42 mouse cellular contexts compared by ENCODE assay signal in the genomic region with DNA sequence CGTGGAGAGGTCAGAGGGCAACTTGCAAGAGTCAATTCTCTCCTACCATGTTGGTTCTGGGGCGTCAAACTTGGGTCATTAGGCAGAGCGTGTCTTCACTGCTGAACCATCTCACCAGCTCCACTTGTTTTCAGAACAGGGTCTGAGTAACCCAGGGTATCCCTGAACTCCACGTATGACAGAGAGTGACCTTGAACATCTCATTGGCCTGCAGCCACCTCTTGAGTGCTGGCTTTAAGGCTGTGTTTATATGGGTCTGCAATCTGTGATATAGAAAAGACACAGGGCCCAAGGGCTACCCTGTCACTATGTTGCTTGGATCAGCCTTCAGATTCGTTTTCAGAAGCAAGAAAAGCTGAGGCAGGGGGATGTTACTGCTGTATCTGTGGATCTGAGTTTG. TPM values are rescaled to one million over a fixed set of nuclear protein-coding genes. Genes with fewer than 3 reads are reported as not detected.
"Had no signal": no experiment of that assay in that cellular context is flagged by ENCODE, and none has a peak within 500 bp of the region (broad histone marks: within the 10 kb centered on the region; RNA-seq: fewer than 3 reads in every experiment).

No protein-coding gene starts in this region.

- H3K9me3 ChIP-seq: heart, embryonic 12.5 days; hindbrain, embryonic 13.5 days; hindbrain, embryonic 15.5 days; kidney, embryonic 15.5 days; limb, embryonic 13.5 days; limb, embryonic 15.5 days; liver, embryonic 12.5 days had no signal

- H3K27me3 ChIP-seq: heart, embryonic 12.5 days; hindbrain, embryonic 15.5 days had no signal

- H3K4me3 ChIP-seq: heart, embryonic 12.5 days; hindbrain, embryonic 13.5 days; hindbrain, embryonic 15.5 days; kidney, embryonic 15.5 days; limb, embryonic 13.5 days; limb, embryonic 15.5 days; liver, embryonic 12.5 days had no signal

- DNase-seq: gastrocnemius, postnatal 14 days; gastrocnemius, postnatal 36 days; heart, adult 18-20 months; heart, postnatal 10 days; heart, postnatal 36 days; kidney, adult 11 months; kidney, adult 2 months; kidney, adult 9 months; kidney, postnatal 14 days; kidney, postnatal 36 days; layer of hippocampus, adult 9-11 months; layer of hippocampus, postnatal 36 days; left cerebral cortex, postnatal 4 days had no signal

- H3K36me3 ChIP-seq: heart, embryonic 12.5 days; hindbrain, embryonic 13.5 days; hindbrain, embryonic 15.5 days; kidney, embryonic 15.5 days; limb, embryonic 13.5 days; limb, embryonic 15.5 days; liver, embryonic 12.5 days had no signal

- H3K9ac ChIP-seq: heart, embryonic 12.5 days; hindbrain, embryonic 13.5 days; hindbrain, embryonic 15.5 days; kidney, embryonic 15.5 days; limb, embryonic 13.5 days; limb, embryonic 15.5 days; liver, embryonic 12.5 days; liver, embryonic 14.5 days had no signal

- H3K4me1 ChIP-seq: heart, embryonic 12.5 days; hindbrain, embryonic 13.5 days; hindbrain, embryonic 15.5 days; kidney, embryonic 15.5 days; limb, embryonic 13.5 days; limb, embryonic 15.5 days; liver, embryonic 12.5 days had no signal

- H3K27ac ChIP-seq: hindbrain, embryonic 13.5 days; hindbrain, embryonic 15.5 days; hindbrain, postnatal 0 days; kidney, embryonic 15.5 days; kidney, postnatal 0 days; limb, embryonic 13.5 days; limb, embryonic 15.5 days; liver, embryonic 12.5 days; liver, embryonic 14.5 days had no signal

RNA-seq across cellular contexts. Expression of gene Lrrc2, which starts 8.3 kb away (rescaled TPM):
- polyA plus RNA-seq: limb, embryonic 13.5 days; liver, adult 2 months had no signal

RNA-seq across cellular contexts. Expression of gene Tdgf1, which starts 13.7 kb away (rescaled TPM):
- total RNA-seq: gastrocnemius, adult 18-20 months; gastrocnemius, adult 8-10 months; gastrocnemius, postnatal 14 days; gastrocnemius, postnatal 36 days; heart, adult 18-20 months; heart, postnatal 10 days; heart, postnatal 36 days; hematopoietic stem cell, adult 5-6 weeks; hindbrain, postnatal 0 days; liver, adult 2 months had no signal
- polyA plus RNA-seq: heart, embryonic 12.5 days; heart, embryonic 14.5 days; heart, embryonic 16.5 days; hindbrain, embryonic 11.5 days; intestine, embryonic 14.5 days; intestine, embryonic 16.5 days; kidney, adult 2 months; kidney, embryonic 15.5 days; kidney, postnatal 0 days; large intestine, adult 2 months; limb, embryonic 11.5 days; liver, adult 2 months; liver, embryonic 12.5 days; liver, embryonic 14.5 days had no signal

RNA-seq across cellular contexts. Expression of gene Rtp3, which starts 30.7 kb away (rescaled TPM):
- total RNA-seq: hematopoietic stem cell, adult 5-6 weeks had no signal
- polyA plus RNA-seq: heart, embryonic 14.5 days; hindbrain, embryonic 11.5 days; hindbrain, embryonic 13.5 days; hindbrain, embryonic 15.5 days; hindbrain, postnatal 0 days; limb, embryonic 11.5 days; limb, embryonic 13.5 days; limb, embryonic 15.5 days had no signal

RNA-seq across cellular contexts. Expression of gene Fam240a, which starts 43.0 kb away (rescaled TPM):
- total RNA-seq: heart, adult 18-20 months; heart, postnatal 10 days; heart, postnatal 36 days; hematopoietic stem cell, adult 5-6 weeks; hindbrain, postnatal 0 days; layer of hippocampus, adult 18-20 months; layer of hippocampus, adult 8-10 months; layer of hippocampus, postnatal 14 days; layer of hippocampus, postnatal 36 days; left cerebral cortex, adult 18-20 months; left cerebral cortex, adult 8-10 months; left cerebral cortex, postnatal 10 days; left cerebral cortex, postnatal 25 days; left cerebral cortex, postnatal 4 days; liver, adult 2 months had no signal
- polyA plus RNA-seq: gonadal fat pad, adult 2 months; heart, embryonic 12.5 days; heart, embryonic 14.5 days; heart, embryonic 16.5 days; hindbrain, embryonic 11.5 days; hindbrain, embryonic 13.5 days; hindbrain, embryonic 15.5 days; hindbrain, postnatal 0 days; intestine, embryonic 14.5 days; intestine, embryonic 16.5 days; kidney, adult 2 months; kidney, embryonic 15.5 days; kidney, postnatal 0 days; large intestine, adult 2 months; limb, embryonic 11.5 days; limb, embryonic 13.5 days; limb, embryonic 15.5 days; liver, adult 2 months; liver, embryonic 12.5 days; liver, embryonic 14.5 days had no signal

RNA-seq across cellular contexts. Expression of gene Ltf, which starts 59.4 kb away (rescaled TPM):
- total RNA-seq: gastrocnemius, adult 8-10 months; gastrocnemius, postnatal 36 days; layer of hippocampus, adult 18-20 months; layer of hippocampus, adult 8-10 months; left cerebral cortex, adult 8-10 months; left cerebral cortex, postnatal 25 days had no signal
- polyA plus RNA-seq: hindbrain, embryonic 11.5 days had no signal
